Mouse (Mus musculus): Measurements from ENCODE around the gene Neurl2. TPM values are rescaled to one million over a fixed set of nuclear protein-coding genes. Genes with fewer than 3 reads are reported as not detected.
A peak's percentile ranks its signal among the peaks of the same experiment; 100 is the strongest.
"Not testable (repeated sequence)": the region's sequence is repeated elsewhere in the genome, so short reads cannot be mapped to it uniquely, and the experiment has no call there.

Gene Neurl2
- polyA plus RNA-seq, 1 experiment from 2014 or later = 44.5 TPM

DNA sequence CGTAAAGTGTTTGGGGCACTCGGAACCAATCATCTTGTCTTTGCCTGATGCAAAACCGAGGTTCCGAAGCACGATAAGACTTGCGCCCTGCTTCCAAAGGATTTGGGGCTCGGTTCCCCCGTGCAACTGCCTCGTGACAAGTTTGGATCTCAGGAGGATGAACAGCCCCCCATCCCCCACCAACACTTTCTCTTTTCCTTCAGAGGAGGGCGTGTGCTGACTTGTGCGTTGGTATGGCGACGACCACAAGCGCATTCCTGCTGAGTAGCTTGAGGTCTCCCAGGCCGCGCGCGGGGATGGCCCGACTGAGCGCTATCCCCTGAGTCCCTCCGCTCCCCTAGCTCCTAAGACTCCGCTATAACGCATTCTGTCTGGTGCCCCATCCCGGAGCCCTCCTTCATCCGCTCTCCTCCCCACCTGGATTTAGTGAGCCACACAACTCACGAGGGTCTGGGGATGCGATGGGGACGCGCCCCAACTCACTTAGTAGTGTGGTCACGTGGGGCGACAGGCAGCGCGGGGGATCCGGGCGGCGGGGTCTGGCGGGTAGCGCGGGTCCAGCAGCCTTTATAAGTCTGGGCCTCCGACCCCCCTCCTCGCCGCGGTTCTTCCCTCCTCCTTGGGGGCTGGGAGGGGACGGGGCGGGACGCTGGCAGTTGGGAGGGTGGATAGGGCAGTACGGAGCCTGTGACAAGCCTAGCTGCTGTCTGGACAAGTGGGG is 24.0 kb upstream of the Neurl2 start, which contains the start of gene Pltp:
Gene Pltp (minus strand): TSS at position 611 of the 721 bp plus-strand sequence.
- Histone ChIP-seq H3K36me3 (no peaks in the 10 kb centered on the region), H3K27ac (replicated peaks) (no peak within 1 kb of the TSS), H3K4me3 (peak within 1 kb of the TSS; percentile 64), H3K4me1 (peaks cover 35% of the 10 kb centered on the region), H3K9me3 (no peaks in the 10 kb centered on the region), H3K4me2 (peak within 1 kb of the TSS; percentile 97), H3K9ac (peak within 1 kb of the TSS; percentile 81), H3K27me3 (replicated peaks) (peaks cover 78% of the 10 kb centered on the region)
- WGBS = under 1% methylated on average over 47 of the region's 47 CpGs
- no peak for ATAC-seq (ENCODE audit: extremely low read depth, insufficient number of reproducible peaks, low FRiP score, low TSS enrichment)

DNA sequence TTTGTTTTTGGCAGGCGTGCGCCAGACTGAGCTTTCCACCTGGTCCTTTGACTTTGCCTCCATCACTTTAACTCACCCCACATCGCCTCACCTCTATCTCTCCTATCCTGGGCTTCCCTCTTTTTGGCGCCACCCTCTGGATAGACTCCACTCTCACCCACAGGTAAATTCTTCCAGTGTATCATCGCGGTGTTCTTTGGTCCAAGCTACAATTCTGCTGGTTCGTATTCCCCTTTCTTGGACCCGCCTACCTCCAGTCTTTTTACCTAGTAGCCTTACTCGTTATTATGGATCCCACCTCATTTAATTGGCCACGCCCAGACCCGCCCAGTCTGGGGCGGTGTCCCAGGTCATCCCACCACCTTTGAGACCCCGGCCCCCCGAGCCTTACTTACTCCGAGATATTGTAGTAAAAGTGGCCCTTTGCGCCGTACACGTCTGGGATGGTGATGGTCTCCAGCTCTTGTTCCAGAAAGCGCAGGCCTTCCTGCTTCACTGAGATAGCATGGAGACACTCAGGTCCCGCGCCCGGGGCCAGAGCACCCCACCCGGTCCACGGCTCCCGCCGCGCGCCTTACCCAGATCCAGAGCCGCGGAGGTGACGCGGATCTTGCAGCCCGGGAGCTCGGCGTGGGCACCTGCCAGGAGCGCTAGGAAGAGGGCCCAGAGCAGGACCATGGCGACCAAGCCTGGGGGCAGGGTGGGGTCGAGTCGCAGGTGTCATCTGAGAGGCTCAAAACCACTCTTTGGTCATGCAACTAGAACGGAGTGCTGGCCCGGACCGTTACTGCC is 23.2 kb upstream of the Neurl2 start:
- Histone ChIP-seq H3K36me3 (no peaks in the 10 kb centered on the region), H3K9me3 (no peaks in the 10 kb centered on the region), H3K4me3 (peak overlapping the region; percentile 64), H3K27me3 (replicated peaks) (peaks cover 85% of the 10 kb centered on the region), H3K27ac (replicated peaks) (no peak overlapping the region), H3K4me2 (peak overlapping the region; percentile 97), H3K9ac (peak overlapping the region; percentile 81), H3K4me1 (peaks cover 27% of the 10 kb centered on the region)
- WGBS = 2% methylated on average over 42 of the region's 42 CpGs
- no peak for ATAC-seq (ENCODE audit: extremely low read depth, insufficient number of reproducible peaks, low FRiP score, low TSS enrichment)

DNA sequence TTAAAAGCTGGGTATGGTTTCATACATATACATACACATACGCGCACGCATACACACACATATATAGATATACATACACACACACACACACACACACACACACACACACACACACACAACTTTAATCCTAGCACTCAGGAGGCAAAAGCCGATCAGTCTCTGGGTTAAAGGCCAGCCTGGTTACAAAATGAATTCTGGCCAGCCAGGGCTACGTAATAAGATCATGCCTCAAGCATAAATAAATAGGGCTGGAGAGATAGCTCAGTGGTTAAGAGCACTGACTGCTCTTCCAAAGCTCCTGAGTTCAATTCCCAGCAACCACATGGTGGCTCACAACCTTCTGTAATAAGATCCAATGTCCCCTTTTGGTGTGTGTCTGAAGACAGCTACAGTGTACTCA is 22.3 kb upstream of the Neurl2 start:
- H3K9me3 ChIP-seq; ATAC-seq (ENCODE audit: extremely low read depth, insufficient number of reproducible peaks, low FRiP score, low TSS enrichment); H3K9ac ChIP-seq; H3K27ac ChIP-seq (replicated peaks); H3K36me3 ChIP-seq: not testable (repeated sequence)
- peaks cover 19% of the 10 kb centered on the region for H3K4me1 ChIP-seq
- H3K27me3 ChIP-seq (replicated peaks) = peaks cover 81% of the 10 kb centered on the region
- H3K4me3 ChIP-seq = peak overlapping the region; percentile 64; the same call in 1 of the 2 replicates
- 81% methylated on average over 5 of the region's 5 CpGs for WGBS
- 0 out of 2 replicates have a peak overlapping the region, but pooled peaks have one; percentile 97 for H3K4me2 ChIP-seq

DNA sequence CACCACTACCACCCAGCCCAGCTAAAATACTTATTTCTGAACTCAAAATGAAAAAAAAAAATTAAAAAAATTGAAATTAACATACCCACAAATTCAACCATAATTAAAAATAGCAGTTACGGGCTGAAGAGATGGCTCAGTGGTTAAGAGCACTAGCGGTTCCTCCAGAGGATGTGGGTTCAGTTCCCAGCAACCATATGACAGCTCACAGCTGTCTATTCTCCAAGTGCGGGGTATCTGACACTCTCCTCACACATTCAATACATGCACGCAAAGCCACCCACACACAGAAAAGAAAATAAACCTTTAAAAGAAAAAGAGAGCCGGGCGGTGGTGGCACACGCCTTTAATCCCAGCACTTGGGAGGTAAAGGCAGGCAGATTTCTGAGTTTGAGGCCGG is 16.8 kb upstream of the Neurl2 start:
- H3K36me3 ChIP-seq = no peaks in the 10 kb centered on the region
- 74% methylated on average over 8 of the region's 8 CpGs for WGBS

DNA sequence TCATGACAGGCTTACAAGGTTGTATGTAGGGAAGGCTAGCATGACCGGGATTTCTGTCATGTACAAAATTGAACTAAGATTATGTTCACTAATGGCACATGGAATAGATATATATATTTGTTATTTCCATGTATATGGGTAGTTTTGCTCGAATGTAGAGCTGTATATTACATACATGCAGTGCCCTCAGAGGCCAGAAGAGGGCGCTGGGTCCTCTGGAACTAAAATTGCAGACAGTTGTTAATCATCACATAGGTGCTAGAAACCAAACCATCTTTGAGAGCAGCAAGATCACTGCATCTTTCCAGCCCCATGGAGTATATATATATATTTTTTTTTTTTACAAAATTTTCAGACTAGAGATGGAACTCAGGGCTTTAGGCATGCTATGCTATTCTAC is 12.5 kb upstream of the Neurl2 start:
- ATAC-seq (ENCODE audit: extremely low read depth, insufficient number of reproducible peaks, low FRiP score, low TSS enrichment) = no peak
- Histone ChIP-seq H3K27ac (replicated peaks) (no peak overlapping the region), H3K4me3 (no peak overlapping the region), H3K36me3 (peaks cover 4% of the 10 kb centered on the region; the same call in 1 of the 2 replicates), H3K4me2 (no peak overlapping the region), H3K27me3 (replicated peaks) (no peaks in the 10 kb centered on the region), H3K4me1 (no peaks in the 10 kb centered on the region), H3K9ac (no peak overlapping the region), H3K9me3 (no peaks in the 10 kb centered on the region)
- 50% methylated on average over 3 of the region's 3 CpGs for WGBS

More for the DNA sequence above, 16.8 kb upstream of the Neurl2 start:
- H3K4me1 ChIP-seq = no peaks in the 10 kb centered on the region
- H3K9me3 ChIP-seq = no peaks in the 10 kb centered on the region
- H3K27ac ChIP-seq (replicated peaks) = no peak overlapping the region
- no peak for ATAC-seq (ENCODE audit: extremely low read depth, insufficient number of reproducible peaks, low FRiP score, low TSS enrichment)
- H3K27me3 ChIP-seq (replicated peaks) = peaks cover 34% of the 10 kb centered on the region
- no peak overlapping the region for H3K4me3 ChIP-seq
- H3K9ac ChIP-seq = no peak overlapping the region
- no peak overlapping the region for H3K4me2 ChIP-seq

DNA sequence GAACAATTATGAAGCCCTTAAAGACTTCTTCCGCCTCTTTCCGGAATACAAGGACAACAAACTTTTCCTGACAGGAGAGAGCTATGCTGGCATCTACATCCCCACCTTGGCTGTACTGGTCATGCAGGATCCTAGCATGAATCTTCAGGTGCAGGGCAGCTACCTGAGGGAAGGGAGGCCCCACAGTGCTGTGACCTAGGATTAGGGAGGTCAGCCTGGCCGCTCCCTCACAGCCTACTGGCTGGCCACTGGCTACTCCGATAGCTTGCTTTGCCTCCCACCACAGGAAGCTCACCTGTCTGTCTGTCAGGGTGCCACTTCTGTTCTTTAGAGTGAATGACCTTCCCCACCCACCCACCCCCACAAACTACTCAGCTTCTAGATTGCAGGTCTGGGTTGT is 1.9 kb upstream of the Neurl2 start:
- no peak overlapping the region for H3K27ac ChIP-seq (replicated peaks)
- peak overlapping the region; percentile 81 for H3K4me3 ChIP-seq
- peaks cover 51% of the 10 kb centered on the region for H3K36me3 ChIP-seq
- no peak for ATAC-seq (ENCODE audit: extremely low read depth, insufficient number of reproducible peaks, low FRiP score, low TSS enrichment)
- H3K4me1 ChIP-seq = peaks cover 31% of the 10 kb centered on the region
- H3K9me3 ChIP-seq = no peaks in the 10 kb centered on the region
- WGBS = 87% methylated on average over 4 of the region's 4 CpGs
- no peaks in the 10 kb centered on the region for H3K27me3 ChIP-seq (replicated peaks)
- peak overlapping the region; percentile 98 for H3K4me2 ChIP-seq
- peak overlapping the region; percentile 94; the same call in 1 of the 2 replicates for H3K9ac ChIP-seq

DNA sequence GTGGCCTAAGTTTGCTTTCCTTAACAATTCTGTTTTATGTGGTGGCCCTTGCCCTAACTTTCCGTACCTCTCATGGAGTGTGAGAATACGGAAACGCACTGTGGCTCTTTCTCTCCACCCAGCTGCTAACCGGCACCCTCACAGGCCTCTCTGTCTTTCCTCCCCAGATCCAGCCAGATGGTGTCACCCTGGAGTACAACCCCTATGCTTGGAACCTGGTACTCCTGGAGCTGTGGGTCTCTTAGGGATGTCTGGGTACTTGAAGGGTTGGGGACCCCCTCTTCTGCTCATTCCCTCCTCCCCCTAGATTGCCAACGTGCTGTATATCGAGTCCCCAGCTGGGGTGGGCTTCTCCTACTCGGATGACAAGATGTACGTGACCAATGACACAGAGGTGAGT is 1.3 kb upstream of the Neurl2 start:
- H3K4me1 ChIP-seq = peaks cover 31% of the 10 kb centered on the region
- H3K36me3 ChIP-seq = peaks cover 49% of the 10 kb centered on the region
- peak overlapping the region; percentile 81 for H3K4me3 ChIP-seq
- no peaks in the 10 kb centered on the region for H3K27me3 ChIP-seq (replicated peaks)
- peak overlapping the region; percentile 98 for H3K4me2 ChIP-seq
- no peak for ATAC-seq (ENCODE audit: extremely low read depth, insufficient number of reproducible peaks, low FRiP score, low TSS enrichment)
- WGBS = 40% methylated on average over 8 of the region's 8 CpGs
- H3K27ac ChIP-seq (replicated peaks) = peak overlapping the region; percentile 99
- no peaks in the 10 kb centered on the region for H3K9me3 ChIP-seq
- H3K9ac ChIP-seq = peak overlapping the region; percentile 94

DNA sequence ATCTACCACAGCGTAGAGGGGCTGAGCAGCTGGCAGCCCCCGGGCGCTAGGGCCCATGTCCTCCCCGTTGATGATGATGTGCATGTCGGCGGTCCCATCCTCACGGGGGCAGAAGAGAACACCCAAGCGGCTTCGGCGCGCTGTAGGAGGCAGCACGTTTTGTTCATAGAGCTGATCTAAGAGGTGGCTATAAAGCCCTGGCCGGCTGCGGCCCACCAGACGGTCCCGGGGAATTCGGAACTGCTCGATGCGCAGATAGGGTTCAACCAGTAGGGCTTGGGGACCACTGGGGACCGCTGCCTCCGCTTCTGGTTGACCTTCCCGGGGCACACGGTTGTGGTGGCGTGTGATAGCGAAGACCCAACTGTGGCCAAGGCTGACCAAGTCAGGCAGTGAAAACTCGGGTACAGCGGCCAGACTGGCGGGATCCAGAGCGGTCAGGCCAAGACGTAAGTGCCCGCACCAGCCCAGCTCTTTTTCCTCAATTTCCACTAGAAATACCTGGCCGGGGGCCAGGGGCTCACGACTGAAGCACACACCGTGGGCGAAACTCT is 431 bp downstream of the Neurl2 start, which contains the start of gene Ctsa:
Gene Ctsa (plus strand): TSS at position 126 of the 554 bp plus-strand sequence.
- Histone ChIP-seq H3K4me2 (peak within 1 kb of the TSS; percentile 98), H3K36me3 (peaks cover 49% of the 10 kb centered on the region)
- WGBS = under 1% methylated on average over 35 of the region's 35 CpGs

DNA sequence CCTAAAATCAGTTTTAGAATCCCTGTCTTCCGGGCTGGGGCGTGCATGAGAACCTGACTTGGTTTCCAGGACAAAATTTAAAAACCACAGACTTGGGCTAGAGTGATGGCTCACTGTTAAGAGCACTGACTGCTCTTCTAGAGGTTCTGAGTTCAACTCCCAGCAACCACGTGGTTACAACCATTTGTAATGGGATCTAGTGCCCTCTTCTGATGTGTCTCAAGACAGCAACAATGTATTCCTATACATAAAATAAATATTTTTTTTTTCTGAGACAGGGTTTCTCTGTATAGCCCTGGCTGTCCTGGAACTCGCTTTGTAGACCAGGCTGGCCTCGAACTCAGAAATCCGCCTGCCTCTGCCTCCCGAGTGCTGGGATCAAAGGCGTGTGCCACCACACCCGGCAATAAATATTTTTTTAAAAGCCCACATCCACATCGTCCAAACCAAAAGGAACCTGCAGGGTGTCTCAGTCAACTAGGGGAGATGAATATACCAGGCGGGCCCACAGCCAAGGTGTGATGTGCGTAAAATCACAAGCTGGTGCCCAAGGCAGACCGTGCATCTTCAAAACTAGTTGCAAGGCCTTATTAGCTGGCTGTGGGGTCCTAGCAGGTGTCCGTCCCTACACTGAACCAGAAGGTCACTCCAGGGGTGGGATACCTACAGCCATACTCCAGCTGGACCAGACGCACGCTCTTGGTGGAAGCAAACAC is 1.1 kb downstream of the Neurl2 start:
- peak overlapping the region; percentile 98 for H3K4me2 ChIP-seq
- 54% methylated on average over 16 of the region's 16 CpGs for WGBS
- peak overlapping the region; percentile 99 for H3K27ac ChIP-seq (replicated peaks)
- peaks cover 49% of the 10 kb centered on the region for H3K36me3 ChIP-seq
- no peak for ATAC-seq (ENCODE audit: extremely low read depth, insufficient number of reproducible peaks, low FRiP score, low TSS enrichment)
- H3K9ac ChIP-seq = peak overlapping the region; percentile 94
- no peaks in the 10 kb centered on the region for H3K9me3 ChIP-seq
- peak overlapping the region; percentile 81 for H3K4me3 ChIP-seq
- H3K4me1 ChIP-seq = peaks cover 31% of the 10 kb centered on the region
- no peaks in the 10 kb centered on the region for H3K27me3 ChIP-seq (replicated peaks)

More for the DNA sequence above, 431 bp downstream of the Neurl2 start, which contains the start of gene Ctsa:
- Histone ChIP-seq H3K4me3 (peak within 1 kb of the TSS; percentile 81), H3K27me3 (replicated peaks) (no peaks in the 10 kb centered on the region), H3K9ac (peak within 1 kb of the TSS; percentile 94), H3K27ac (replicated peaks) (peak within 1 kb of the TSS; percentile 99), H3K4me1 (peaks cover 31% of the 10 kb centered on the region), H3K9me3 (no peaks in the 10 kb centered on the region)
- ATAC-seq (ENCODE audit: extremely low read depth, insufficient number of reproducible peaks, low FRiP score, low TSS enrichment) = peak; percentile 52; the same call in 1 of the 2 replicates

DNA sequence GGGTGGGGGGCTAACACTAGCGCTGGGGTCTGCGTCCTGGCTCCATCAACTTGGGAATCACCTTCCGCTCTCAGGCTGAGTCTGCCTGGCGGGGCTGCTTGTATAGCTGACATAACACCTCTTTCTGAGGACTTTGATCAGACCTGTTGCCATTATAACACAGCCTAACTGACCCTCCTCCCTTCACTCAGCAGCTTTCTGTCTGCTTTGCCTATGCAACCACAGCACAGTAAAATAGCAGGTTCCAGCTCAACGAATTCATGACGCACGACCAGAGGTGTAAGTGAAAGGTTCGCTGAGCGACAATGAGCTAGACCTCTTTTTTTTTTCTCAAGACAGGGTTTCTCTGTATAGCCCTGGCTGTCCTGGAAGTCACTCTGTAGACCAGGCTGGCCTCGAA is 2.2 kb downstream of the Neurl2 start:
- Histone ChIP-seq H3K27me3 (replicated peaks) (no peaks in the 10 kb centered on the region), H3K27ac (replicated peaks) (no peak overlapping the region), H3K36me3 (peaks cover 50% of the 10 kb centered on the region), H3K4me2 (0 out of 2 replicates have a peak overlapping the region, but pooled peaks have one; percentile 98), H3K9me3 (no peaks in the 10 kb centered on the region), H3K9ac (peak overlapping the region; percentile 4), H3K4me1 (peaks cover 31% of the 10 kb centered on the region), H3K4me3 (no peak overlapping the region)
- no peak for ATAC-seq (ENCODE audit: extremely low read depth, insufficient number of reproducible peaks, low FRiP score, low TSS enrichment)
- 84% methylated on average over 10 of the region's 10 CpGs for WGBS
